Mouse (Mus musculus): ENCODE results near the gene Sox5.

The Sox5 gene

GRCm38 (mm10) chr6:143997616-143998015, 784.2 kb downstream of the Sox5 start:
- DNase-seq: no peak

DNA sequence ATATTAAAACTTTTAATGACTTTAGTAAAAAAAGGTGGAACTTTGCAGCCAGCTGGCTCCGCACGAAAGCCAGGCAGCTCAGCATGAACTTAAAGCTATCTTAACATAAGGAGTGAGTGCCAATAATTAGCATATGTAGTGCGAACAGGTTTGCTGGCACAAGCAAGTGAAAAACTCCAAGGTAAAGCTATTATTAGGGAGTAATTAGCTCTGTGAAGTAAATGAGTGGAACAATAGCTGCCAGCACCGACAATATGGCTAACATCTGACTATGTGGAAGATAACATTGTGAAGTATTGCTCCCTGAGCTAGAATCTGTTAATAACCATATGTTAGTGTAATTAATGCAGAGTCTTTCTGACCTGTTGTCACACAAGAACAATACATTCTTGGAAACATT, 786.7 kb downstream of the Sox5 start:
- DNase-seq: peak in 1 of 2 experiments; percentile 2

GRCm38 (mm10) chr6:143987548-143987947, 794.2 kb downstream of the Sox5 start:
- DNase-seq: no peak

- DNase-seq: no peak
Observed at GRCm38 (mm10) chr6:143980131-143980530, 801.6 kb downstream of the Sox5 start.

DNA sequence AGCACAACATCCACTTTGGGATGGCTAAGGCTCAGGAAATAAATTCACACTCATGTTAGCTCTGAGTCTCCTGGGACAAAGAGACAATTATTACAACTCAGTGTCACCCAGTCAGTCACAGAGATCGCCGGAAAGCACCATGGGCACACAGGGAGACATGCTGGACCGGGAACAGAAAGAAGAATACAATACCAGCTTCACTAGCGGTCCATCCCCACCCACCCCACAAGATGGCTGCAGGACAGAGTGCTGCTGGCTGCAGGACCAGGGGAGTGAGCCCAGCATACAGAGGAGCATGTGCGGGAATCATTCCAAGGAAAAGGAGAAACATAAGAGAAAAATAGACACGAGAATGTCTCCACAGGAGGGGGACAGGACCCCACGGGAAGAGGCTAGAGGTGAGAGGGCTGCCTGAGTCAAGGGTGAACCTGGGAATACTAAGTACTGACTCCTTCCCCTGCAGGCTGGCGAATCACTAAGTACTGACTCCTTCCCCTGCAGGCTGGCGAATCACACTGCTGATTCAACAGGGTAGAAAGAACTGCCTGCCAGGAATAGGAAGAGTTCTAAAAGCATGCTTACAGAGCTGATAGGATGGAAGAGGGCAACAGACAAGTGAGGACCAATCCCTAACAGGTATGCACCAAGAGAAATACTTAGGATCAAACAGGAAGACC, 813.9 kb downstream of the Sox5 start:
- DNase-seq: no peak

DNA sequence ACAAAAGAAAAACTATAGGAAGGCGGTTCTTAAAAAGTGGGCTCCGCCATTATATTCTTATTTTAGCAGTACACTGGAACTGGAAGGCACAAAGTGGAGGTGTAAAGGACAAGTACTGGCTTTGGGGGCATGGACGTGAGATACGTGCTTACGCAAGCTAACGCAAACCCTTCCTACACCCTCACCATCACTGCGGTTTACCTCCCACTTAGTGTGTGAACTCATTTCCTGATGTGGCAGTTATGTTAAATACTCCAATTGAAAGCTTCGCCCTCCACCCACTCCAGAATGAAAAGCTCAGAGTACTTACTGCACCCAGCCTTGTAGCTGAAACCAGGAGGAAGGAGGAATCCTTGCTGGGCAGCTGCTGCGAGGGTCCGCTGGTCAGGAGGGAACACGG, 821.3 kb downstream of the Sox5 start:
- no peak for DNase-seq

DNA sequence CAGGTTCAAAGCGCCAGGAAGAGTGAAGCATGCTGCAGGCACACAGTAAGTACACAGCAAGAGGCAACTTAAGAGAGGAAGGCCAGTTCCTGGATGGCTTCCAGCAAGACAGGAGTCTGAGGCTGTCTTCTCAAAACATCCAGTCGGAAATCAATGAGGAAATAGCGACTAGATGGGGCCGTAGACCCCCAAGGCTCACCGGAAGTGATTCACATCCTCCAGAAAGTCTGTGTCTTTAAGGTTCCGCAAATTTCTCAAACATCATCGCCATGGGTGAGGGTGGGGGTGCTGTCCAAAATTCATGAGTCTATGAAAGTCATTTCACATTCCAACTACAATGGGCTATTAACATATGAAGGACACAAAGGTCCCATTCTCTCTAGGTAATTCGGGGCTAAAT, 821.7 kb downstream of the Sox5 start:
- no peak for DNase-seq

GRCm38 (mm10) chr6:143958372-143958771, 823.4 kb downstream of the Sox5 start:
- no peak for DNase-seq

GRCm38 (mm10) chr6:143957063-143957462, 824.7 kb downstream of the Sox5 start:
- no peak for DNase-seq

- no peak for DNase-seq
Observed at GRCm38 (mm10) chr6:143948553-143949308, 833.0 kb downstream of the Sox5 start.

DNA sequence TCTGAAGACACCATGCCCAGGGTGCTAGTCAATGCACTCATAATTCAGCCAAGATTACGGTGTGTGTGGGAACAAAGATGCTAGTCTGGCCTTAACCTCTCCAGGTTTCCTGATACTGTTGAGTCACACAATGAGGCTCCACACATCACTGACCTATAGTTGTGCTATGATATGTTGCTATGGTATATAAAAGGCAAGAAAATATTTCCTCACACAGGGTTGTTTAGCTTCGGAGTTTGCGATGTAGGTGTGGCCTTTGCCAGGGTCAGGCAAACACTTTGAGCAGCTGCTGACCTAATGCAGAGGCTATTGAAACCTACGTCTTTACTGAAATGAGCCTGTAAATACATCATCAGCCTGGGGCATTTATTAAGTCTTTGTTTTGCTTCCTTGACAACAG, 833.7 kb downstream of the Sox5 start:
- no peak for DNase-seq

DNA sequence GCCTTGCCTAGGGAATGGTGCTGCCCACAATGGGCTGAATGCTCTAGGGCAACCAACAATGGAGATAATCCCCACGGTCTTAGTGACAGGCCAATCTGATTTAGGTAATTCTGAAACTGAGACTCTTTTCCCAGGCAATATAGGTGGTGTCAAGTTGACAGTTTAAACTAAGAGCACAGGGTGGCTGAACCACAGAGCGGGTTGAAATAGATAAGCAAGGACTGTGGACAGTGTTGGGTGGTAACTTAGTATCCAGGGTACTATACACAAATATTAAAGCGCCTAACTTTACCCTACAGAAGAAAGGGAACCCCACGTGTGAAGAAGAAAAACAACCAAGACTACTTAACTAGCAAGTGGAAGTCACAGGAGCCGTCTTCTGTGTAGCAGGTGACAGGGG, 838.7 kb downstream of the Sox5 start:
- no peak for DNase-seq

- no peak for DNase-seq
Observed at GRCm38 (mm10) chr6:143941291-143941785, 840.4 kb downstream of the Sox5 start.

DNA sequence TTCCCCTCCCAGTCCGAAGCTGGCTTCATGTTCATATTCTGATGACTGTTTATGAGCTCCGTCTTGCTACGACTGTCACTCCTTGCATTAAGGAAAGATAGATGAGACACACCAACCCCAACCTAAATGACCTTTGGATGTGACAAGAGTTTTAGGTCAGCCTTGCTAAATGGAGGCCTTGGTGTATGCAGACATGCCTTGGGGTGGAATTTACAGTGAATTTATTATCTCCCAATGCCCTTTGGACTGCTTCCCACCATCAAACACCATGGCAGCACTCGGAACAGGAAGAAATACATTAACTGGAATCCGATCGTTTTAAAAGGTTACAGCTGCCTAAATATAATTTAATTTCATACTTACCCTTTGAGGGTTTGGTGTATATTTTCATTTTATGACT, 858.6 kb downstream of the Sox5 start:
- DNase-seq: no peak

- no peak for DNase-seq
Observed at GRCm38 (mm10) chr6:143918405-143918947, 863.3 kb downstream of the Sox5 start.

- DNase-seq: no peak
Observed at GRCm38 (mm10) chr6:143916152-143916735, 865.5 kb downstream of the Sox5 start.

DNA sequence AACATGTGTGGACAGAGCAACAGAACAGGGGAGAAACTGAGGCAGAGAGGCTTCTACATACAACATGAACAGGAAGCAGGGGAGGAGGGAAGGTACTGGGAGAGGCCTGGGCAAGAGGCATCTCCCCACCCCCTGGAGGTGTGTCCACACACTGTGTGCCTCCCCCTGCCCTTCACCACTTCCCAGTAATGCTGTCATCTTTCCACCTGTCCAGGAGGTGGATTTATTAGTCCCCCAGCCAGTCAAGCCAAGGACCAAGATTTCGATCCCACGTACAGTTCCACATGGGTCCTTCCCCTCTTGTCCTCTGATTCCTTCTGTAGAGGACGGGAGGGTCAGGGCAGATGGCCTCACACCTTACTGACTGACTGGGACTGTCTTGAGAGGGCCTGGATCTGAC, 866.1 kb downstream of the Sox5 start:
- no peak for DNase-seq

DNA sequence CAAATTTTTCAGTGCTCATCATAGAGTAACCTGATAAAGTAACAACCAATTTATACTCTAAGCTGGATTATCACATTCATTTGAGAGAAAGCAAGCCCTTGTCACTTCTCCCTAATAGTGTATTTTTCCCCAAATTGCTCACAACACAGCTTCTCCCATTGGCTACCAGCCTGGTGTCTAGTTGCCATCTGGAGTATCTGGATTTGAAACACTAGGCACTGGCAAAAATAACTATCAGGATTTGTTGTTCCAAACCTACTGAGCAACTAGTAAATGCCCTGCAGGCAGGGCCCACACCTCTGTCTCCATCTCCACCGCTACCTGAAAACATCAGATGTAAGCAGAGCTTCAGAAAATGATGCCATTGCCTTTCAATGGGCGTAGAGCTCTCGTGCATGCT, 869.5 kb downstream of the Sox5 start:
- DNase-seq: no peak

DNA sequence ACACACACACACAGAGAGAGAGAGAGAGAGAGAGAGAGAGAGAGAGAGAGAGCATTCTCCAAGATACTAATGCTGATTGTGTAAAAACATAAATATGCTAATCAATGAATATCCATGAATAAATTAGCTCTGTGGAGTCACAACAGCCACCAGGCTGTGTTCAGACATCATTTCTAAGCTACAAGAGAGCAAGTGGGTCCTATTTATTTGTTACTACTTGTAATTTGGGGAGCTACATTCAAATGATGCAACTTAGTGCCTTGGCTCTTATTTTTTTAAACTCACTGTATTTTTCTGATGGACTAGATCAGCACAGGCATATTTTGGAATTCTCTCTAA, 877.1 kb downstream of the Sox5 start:
- DNase-seq: no peak

DNA sequence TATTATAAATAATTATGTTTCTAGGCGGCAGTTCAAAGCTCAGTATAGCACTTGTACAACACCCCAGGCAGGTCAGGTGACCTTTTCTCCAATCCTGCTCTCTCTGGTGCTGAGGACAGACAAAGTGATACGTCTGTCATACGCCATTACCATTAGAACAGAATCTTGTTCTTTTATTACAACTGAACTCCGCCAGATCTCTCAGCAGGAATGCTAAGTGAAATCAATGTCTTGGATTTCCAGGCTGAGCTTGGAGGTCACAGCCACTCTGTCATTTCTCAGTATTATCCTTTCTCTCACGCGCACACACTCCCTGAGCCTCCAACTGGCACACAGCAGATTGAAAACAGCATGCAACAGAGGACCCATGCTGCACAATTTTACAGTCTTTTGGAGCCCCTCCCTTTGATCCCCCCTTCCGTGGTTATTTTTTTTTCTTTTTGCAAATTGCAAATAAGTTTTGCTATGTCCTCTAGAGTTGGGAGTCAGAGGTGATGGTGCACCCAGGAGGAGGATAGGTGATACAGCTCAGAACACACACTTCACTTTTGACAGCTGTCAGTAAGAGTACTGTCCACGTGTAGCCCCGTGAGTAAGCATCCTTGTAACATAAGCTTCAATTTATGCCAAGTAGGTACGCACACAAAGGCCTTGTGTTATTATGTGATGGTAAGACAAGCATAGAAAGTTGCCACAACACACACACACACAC, 877.6 kb downstream of the Sox5 start:
- no peak for DNase-seq

- no peak for DNase-seq
Observed at GRCm38 (mm10) chr6:143900871-143901270, 880.9 kb downstream of the Sox5 start.

DNA sequence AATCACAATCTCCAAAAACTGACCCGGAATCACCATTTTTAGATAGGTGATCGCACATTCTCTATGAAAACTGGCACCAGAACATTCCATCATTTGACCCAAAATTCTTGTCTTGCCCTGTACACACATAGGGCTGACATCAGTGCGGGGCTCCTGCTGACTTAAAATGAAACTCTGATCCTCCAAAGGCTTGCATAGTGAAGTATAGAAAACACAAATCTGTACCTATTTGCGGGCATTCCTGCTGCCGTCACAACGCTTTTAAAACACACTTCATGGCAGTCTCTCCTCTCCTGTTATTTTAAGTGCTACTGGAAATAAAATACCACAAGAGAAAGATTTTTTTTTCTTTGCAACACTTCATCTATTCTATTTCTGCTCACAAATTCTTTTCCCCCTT, 886.7 kb downstream of the Sox5 start:
- DNase-seq: no peak

DNA sequence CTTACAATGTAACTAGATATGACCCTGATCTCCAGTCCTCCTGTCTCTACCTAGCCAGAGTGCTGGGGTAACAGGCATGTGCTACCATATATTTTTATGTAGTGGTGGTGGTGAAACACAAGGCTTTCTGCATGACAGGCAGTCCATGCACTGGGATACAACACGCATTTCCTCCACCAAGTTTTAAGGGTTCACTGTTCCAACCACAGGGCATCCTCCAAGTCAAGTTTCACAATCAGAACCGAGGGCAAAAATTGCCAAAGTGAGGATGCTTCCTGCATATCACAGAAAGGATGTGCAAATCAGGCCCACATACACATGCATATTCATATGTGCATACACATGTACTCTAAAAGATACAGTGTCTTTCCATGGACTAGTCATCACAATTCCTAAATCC, 888.9 kb downstream of the Sox5 start:
- DNase-seq: no peak
